Mouse (Mus musculus): ENCODE measurements at regions not wholly inside any gene's neighbourhood (a gene's known extent, or its start where the extent isn't known, plus 50 kb on each side); places are given as distances from the start of the nearest gene placed in this dataset.

DNA sequence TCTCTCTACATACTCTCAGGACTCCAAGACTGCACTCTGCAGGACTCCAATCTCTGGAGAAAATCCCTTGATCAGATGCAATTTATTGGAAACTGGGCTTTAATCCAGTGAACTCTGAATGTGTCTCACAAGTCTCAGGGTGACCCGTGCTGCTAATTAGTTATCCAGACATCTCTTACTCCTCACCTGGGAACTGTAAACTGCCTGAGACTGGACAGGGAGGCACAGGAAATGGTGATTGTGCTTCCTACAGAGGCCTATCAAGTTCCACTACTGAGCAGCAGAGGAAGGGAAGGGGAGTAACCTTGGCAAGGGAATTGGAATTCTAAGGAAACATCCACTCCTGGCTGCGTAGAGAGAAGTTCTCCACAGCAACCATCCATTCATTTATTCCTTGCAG is 228.0 kb upstream of the Sgcd start:
- Histone ChIP-seq H3K9me3 (replicated peaks; ENCODE audit: control insufficient read depth, low read length) (no peaks in the 10 kb centered on the region), H3K4me3 (ENCODE audit: low read depth, low read length) (no peak overlapping the region), H3K4me2 (ENCODE audit: low read depth, low read length) (no peak overlapping the region), H3K27ac (replicated peaks; ENCODE audit: low read depth, low read length) (no peak overlapping the region), H3K36me3 (replicated peaks; ENCODE audit: control insufficient read depth, insufficient read depth, low read depth, low read length) (no peaks in the 10 kb centered on the region), H3K4me1 (ENCODE audit: control insufficient read depth, insufficient read depth, low read length) (no peaks in the 10 kb centered on the region), H3K27me3 (ENCODE audit: control insufficient read depth, insufficient read depth, low read length) (no peaks in the 10 kb centered on the region), H3K9ac (replicated peaks; ENCODE audit: low read length) (no peak overlapping the region)
- ATAC-seq (replicated peaks; ENCODE audit: insufficient number of reproducible peaks, low FRiP score, low TSS enrichment, low read depth), result no peak
- WGBS, result 68% methylated on average over 2 of the region's 2 CpGs
- no peak for DNase-seq (ENCODE audit: low spot score)

DNA sequence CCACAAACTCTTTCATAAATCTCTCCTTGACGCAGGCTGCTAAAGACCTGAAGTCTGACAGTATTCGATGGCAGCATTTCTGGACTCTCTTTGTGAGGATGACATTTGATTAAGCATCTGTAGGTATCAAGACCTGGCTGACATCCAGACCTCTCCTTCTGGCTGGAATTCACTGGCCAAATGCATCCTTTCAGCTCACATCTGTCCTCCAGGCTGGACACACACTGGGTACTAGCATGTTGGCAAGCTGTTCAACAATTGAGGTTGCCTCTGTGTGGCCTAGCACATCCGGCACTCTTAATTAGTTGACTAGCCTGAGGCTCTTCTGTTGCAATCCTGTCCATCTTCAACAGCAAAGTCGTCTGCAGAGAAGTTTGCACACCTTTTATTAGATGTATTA is 197.8 kb upstream of the Sgcd start:
- H3K9ac ChIP-seq (replicated peaks; ENCODE audit: low read length), result no peak overlapping the region
- H3K27ac ChIP-seq (replicated peaks; ENCODE audit: low read depth, low read length), result no peak overlapping the region
- no peaks in the 10 kb centered on the region for H3K36me3 ChIP-seq (replicated peaks; ENCODE audit: control insufficient read depth, insufficient read depth, low read depth, low read length)
- no peak overlapping the region for H3K4me2 ChIP-seq (ENCODE audit: low read depth, low read length)
- ATAC-seq (replicated peaks; ENCODE audit: insufficient number of reproducible peaks, low FRiP score, low TSS enrichment, low read depth) (no peak), DNase-seq (ENCODE audit: low spot score) (no peak)
- no peaks in the 10 kb centered on the region for H3K4me1 ChIP-seq (ENCODE audit: control insufficient read depth, insufficient read depth, low read length)
- no peaks in the 10 kb centered on the region for H3K9me3 ChIP-seq (replicated peaks; ENCODE audit: control insufficient read depth, low read length)
- no peak overlapping the region for H3K4me3 ChIP-seq (ENCODE audit: low read depth, low read length)
- 69% methylated on average over 4 of the region's 4 CpGs for WGBS
- no peaks in the 10 kb centered on the region for H3K27me3 ChIP-seq (ENCODE audit: control insufficient read depth, insufficient read depth, low read length)

DNA sequence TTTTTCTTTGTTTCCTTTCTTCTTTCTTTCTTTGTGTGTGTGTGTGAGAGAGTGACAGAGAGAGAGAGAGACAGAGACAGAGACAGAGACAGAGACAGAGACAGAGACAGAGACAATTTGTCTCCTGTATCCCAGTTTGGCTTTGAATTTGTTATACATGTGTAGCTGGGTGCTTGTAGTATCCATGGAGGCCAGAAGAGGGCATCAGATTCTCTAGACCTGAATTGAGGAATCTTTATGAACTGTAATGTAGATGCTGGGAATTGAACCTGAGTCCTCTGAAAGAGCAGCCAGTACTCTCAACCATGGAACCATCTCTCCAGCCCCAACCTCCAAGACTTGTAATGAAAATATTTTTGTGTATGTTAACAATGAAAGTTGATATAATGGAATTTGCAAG is 190.2 kb upstream of the Sgcd start:
- no peak for ATAC-seq (replicated peaks; ENCODE audit: insufficient number of reproducible peaks, low FRiP score, low TSS enrichment, low read depth)
- no peak overlapping the region for H3K9ac ChIP-seq (replicated peaks; ENCODE audit: low read length)
- no peaks in the 10 kb centered on the region for H3K27me3 ChIP-seq (ENCODE audit: control insufficient read depth, insufficient read depth, low read length)
- H3K4me2 ChIP-seq (ENCODE audit: low read depth, low read length), result no peak overlapping the region
- no peaks in the 10 kb centered on the region for H3K9me3 ChIP-seq (replicated peaks; ENCODE audit: control insufficient read depth, low read length)
- no peak overlapping the region for H3K27ac ChIP-seq (replicated peaks; ENCODE audit: low read depth, low read length)
- DNase-seq (ENCODE audit: low spot score), result peak; percentile 35
- H3K4me3 ChIP-seq (ENCODE audit: low read depth, low read length), result no peak overlapping the region
- H3K36me3 ChIP-seq (replicated peaks; ENCODE audit: control insufficient read depth, insufficient read depth, low read depth, low read length), result no peaks in the 10 kb centered on the region
- H3K4me1 ChIP-seq (ENCODE audit: control insufficient read depth, insufficient read depth, low read length), result no peaks in the 10 kb centered on the region

DNA sequence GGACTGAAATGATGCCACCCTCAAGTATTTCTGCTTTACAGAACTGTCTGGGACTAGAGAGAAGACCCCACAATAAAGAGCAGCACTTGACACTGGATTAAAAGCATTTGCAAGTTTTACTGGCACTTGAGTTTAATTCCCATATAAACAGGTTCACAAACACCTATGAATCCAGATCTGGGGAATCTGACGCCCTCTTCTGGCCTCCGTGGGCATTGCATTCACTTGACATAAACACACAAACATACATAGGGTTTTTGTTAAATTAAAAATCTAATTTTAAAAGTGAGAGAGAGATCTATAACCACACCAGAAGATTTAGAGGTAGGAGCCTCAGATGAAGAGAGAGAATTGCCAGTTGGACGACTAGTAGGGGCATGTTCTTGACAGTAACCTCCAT is 189.4 kb upstream of the Sgcd start:
- no peaks in the 10 kb centered on the region for H3K27me3 ChIP-seq (ENCODE audit: control insufficient read depth, insufficient read depth, low read length)
- H3K36me3 ChIP-seq (replicated peaks; ENCODE audit: control insufficient read depth, insufficient read depth, low read depth, low read length), result no peaks in the 10 kb centered on the region
- H3K4me2 ChIP-seq (ENCODE audit: low read depth, low read length), result no peak overlapping the region
- H3K9me3 ChIP-seq (replicated peaks; ENCODE audit: control insufficient read depth, low read length), result no peaks in the 10 kb centered on the region
- DNase-seq (ENCODE audit: low spot score) (no peak), ATAC-seq (replicated peaks; ENCODE audit: insufficient number of reproducible peaks, low FRiP score, low TSS enrichment, low read depth) (no peak)
- no peaks in the 10 kb centered on the region for H3K4me1 ChIP-seq (ENCODE audit: control insufficient read depth, insufficient read depth, low read length)
- no peak overlapping the region for H3K9ac ChIP-seq (replicated peaks; ENCODE audit: low read length)
- no peak overlapping the region for H3K4me3 ChIP-seq (ENCODE audit: low read depth, low read length)
- H3K27ac ChIP-seq (replicated peaks; ENCODE audit: low read depth, low read length), result no peak overlapping the region
- WGBS, result 37% methylated on average over 3 of the region's 3 CpGs

DNA sequence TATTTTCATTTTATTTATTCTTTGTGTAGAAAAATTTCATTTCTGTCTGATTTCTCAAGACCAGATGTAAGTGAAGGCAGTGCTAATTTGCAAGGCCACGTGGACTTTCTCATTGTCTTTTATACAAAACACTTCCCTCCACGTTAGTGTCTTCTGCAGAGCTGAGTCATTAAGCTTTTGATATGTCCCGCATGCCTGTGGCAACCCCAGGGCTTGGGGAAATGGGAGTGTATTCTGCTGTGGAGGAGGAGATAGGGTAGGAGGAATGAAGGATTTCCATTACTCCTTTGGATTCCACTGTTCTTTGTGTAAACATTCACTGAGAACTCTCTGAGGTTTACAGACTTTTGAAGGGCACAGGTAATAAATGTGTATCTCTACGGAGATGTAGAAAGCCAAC is 187.7 kb upstream of the Sgcd start:
- no peak overlapping the region for H3K9ac ChIP-seq (replicated peaks; ENCODE audit: low read length)
- no peaks in the 10 kb centered on the region for H3K36me3 ChIP-seq (replicated peaks; ENCODE audit: control insufficient read depth, insufficient read depth, low read depth, low read length)
- H3K4me3 ChIP-seq (ENCODE audit: low read depth, low read length), result no peak overlapping the region
- no peaks in the 10 kb centered on the region for H3K27me3 ChIP-seq (ENCODE audit: control insufficient read depth, insufficient read depth, low read length)
- H3K4me1 ChIP-seq (ENCODE audit: control insufficient read depth, insufficient read depth, low read length), result no peaks in the 10 kb centered on the region
- H3K27ac ChIP-seq (replicated peaks; ENCODE audit: low read depth, low read length), result no peak overlapping the region
- no peak for ATAC-seq (replicated peaks; ENCODE audit: insufficient number of reproducible peaks, low FRiP score, low TSS enrichment, low read depth)
- no peak for DNase-seq (ENCODE audit: low spot score)
- H3K4me2 ChIP-seq (ENCODE audit: low read depth, low read length), result no peak overlapping the region
- 78% methylated on average over 4 of the region's 4 CpGs for WGBS
- H3K9me3 ChIP-seq (replicated peaks; ENCODE audit: control insufficient read depth, low read length), result no peaks in the 10 kb centered on the region

DNA sequence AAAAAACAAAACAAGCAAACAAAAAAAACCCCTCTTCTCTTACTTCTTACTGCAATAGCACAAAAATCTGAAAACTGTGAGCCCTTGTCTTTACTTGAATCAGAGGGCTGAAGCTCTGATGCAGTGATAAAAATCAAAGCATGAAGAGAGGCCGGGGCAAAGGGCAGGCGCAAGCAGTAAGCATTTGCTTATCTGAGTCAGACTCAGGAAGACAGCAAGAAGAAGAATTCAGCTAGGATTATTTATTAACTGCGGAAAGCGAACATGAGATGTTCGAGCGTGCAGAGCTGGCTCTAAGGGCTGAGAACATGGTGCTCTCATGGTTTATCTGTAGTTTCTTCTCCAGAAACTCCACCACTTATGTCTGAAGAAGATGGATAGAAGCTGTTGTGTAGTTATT is 163.4 kb upstream of the Sgcd start:
- Histone ChIP-seq H3K4me3 (ENCODE audit: low read depth, low read length) (no peak overlapping the region), H3K27ac (replicated peaks; ENCODE audit: low read depth, low read length) (no peak overlapping the region), H3K36me3 (replicated peaks; ENCODE audit: control insufficient read depth, insufficient read depth, low read depth, low read length) (no peaks in the 10 kb centered on the region), H3K4me2 (ENCODE audit: low read depth, low read length) (no peak overlapping the region), H3K9me3 (replicated peaks; ENCODE audit: control insufficient read depth, low read length) (no peaks in the 10 kb centered on the region), H3K4me1 (ENCODE audit: control insufficient read depth, insufficient read depth, low read length) (no peaks in the 10 kb centered on the region), H3K27me3 (ENCODE audit: control insufficient read depth, insufficient read depth, low read length) (no peaks in the 10 kb centered on the region), H3K9ac (replicated peaks; ENCODE audit: low read length) (no peak overlapping the region)
- no peak for ATAC-seq (replicated peaks; ENCODE audit: insufficient number of reproducible peaks, low FRiP score, low TSS enrichment, low read depth)
- WGBS, result 80% methylated on average over 6 of the region's 6 CpGs
- no peak for DNase-seq (ENCODE audit: low spot score)

DNA sequence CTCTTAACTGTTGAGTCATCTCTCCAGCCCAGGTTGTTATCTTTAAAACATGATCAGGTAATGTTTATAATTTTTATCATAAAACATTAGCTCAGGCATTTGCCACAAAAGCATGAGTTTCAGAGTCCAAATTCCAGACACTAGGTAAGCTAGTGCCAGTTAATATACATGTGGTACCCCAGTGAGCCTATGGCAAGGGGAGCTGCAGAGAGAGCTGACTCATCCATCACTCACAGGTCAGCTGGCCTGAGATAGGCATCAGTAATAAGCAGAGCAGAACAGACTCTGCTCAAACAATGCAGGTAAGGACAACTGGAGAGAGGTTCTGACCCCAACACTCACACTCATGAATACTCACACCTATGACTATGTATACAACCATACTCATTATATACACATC is 144.6 kb upstream of the Sgcd start:
- H3K9me3 ChIP-seq (replicated peaks; ENCODE audit: control insufficient read depth, low read length), result no peaks in the 10 kb centered on the region
- H3K27me3 ChIP-seq (ENCODE audit: control insufficient read depth, insufficient read depth, low read length), result no peaks in the 10 kb centered on the region
- ATAC-seq (replicated peaks; ENCODE audit: insufficient number of reproducible peaks, low FRiP score, low TSS enrichment, low read depth) (no peak), DNase-seq (ENCODE audit: low spot score) (no peak)
- H3K27ac ChIP-seq (replicated peaks; ENCODE audit: low read depth, low read length), result no peak overlapping the region
- no peak overlapping the region for H3K4me2 ChIP-seq (ENCODE audit: low read depth, low read length)
- H3K4me1 ChIP-seq (ENCODE audit: control insufficient read depth, insufficient read depth, low read length), result no peaks in the 10 kb centered on the region
- H3K9ac ChIP-seq (replicated peaks; ENCODE audit: low read length), result no peak overlapping the region
- no peak overlapping the region for H3K4me3 ChIP-seq (ENCODE audit: low read depth, low read length)
- H3K36me3 ChIP-seq (replicated peaks; ENCODE audit: control insufficient read depth, insufficient read depth, low read depth, low read length), result no peaks in the 10 kb centered on the region

DNA sequence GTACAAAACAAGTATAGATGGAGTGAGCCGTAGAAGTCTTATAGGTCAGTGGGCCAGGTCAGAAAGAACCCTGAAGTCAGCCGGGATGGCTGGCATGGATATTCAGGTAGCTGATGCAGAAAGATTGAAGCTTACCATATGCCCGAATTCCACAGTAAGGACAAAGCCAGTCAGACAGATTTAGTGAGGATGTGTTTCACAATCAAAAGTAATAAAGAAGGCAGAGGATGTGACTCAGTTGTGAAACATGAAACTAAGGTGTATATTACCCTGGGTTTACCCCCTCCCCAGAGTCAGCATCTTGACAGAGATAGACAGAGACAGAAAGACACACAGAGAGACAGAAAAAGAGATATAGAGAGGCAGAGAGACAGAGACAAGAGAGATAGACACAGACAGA is 109.3 kb upstream of the Sgcd start:
- no peak for ATAC-seq (replicated peaks; ENCODE audit: insufficient number of reproducible peaks, low FRiP score, low TSS enrichment, low read depth)
- 75% methylated on average over 3 of the region's 3 CpGs for WGBS

DNA sequence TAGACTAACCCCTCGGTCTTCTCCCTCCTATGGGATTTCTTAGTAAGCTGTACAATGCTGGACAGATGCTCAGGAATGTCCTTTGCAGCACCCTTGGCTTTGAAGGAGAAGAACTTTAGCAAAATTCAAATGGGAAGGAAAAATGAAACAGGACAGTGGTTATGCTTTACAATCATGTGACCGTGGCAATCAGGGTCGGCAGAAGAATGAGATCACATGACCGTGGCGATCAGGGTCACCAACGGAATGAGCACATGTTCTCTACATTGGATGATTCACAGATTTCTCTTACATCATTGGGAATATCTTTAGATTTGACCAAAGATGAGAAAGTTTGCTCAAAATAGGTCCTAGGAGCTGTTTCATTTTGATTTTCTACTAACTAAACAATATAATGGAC is 108.7 kb upstream of the Sgcd start:
- H3K4me2 ChIP-seq (ENCODE audit: low read depth, low read length), result no peak overlapping the region
- no peaks in the 10 kb centered on the region for H3K27me3 ChIP-seq (ENCODE audit: control insufficient read depth, insufficient read depth, low read length)
- H3K9ac ChIP-seq (replicated peaks; ENCODE audit: low read length), result no peak overlapping the region
- H3K9me3 ChIP-seq (replicated peaks; ENCODE audit: control insufficient read depth, low read length), result no peaks in the 10 kb centered on the region
- H3K4me1 ChIP-seq (ENCODE audit: control insufficient read depth, insufficient read depth, low read length), result no peaks in the 10 kb centered on the region
- no peak for DNase-seq (ENCODE audit: low spot score)
- H3K4me3 ChIP-seq (ENCODE audit: low read depth, low read length), result no peak overlapping the region
- no peak overlapping the region for H3K27ac ChIP-seq (replicated peaks; ENCODE audit: low read depth, low read length)
- no peaks in the 10 kb centered on the region for H3K36me3 ChIP-seq (replicated peaks; ENCODE audit: control insufficient read depth, insufficient read depth, low read depth, low read length)
- WGBS, result 88% methylated on average over 6 of the region's 6 CpGs
- ATAC-seq (replicated peaks; ENCODE audit: insufficient number of reproducible peaks, low FRiP score, low TSS enrichment, low read depth), result no peak

More for the DNA sequence above, 109.3 kb upstream of the Sgcd start:
- Histone ChIP-seq H3K4me3 (ENCODE audit: low read depth, low read length) (no peak overlapping the region), H3K36me3 (replicated peaks; ENCODE audit: control insufficient read depth, insufficient read depth, low read depth, low read length) (no peaks in the 10 kb centered on the region), H3K4me1 (ENCODE audit: control insufficient read depth, insufficient read depth, low read length) (no peaks in the 10 kb centered on the region), H3K4me2 (ENCODE audit: low read depth, low read length) (no peak overlapping the region), H3K27ac (replicated peaks; ENCODE audit: low read depth, low read length) (no peak overlapping the region), H3K9me3 (replicated peaks; ENCODE audit: control insufficient read depth, low read length) (no peaks in the 10 kb centered on the region), H3K9ac (replicated peaks; ENCODE audit: low read length) (no peak overlapping the region), H3K27me3 (ENCODE audit: control insufficient read depth, insufficient read depth, low read length) (no peaks in the 10 kb centered on the region)
- no peak for DNase-seq (ENCODE audit: low spot score)

Data from embryonic facial prominence, embryonic 11.5 days (tissue).